Mouse (Mus musculus) v-Abl transformed pro-B cells (cell line): ENCODE measurements around the gene Bnc2.

Experiments used
- in situ Hi-C, 2 experiments: fragments of 400-800 bp; cut with MboI; formaldehyde crosslinking; loops; one replicate each; pipeline ENCODE4 v1.15.1; 2025; ENCODE audit not compliant: unreplicated experiment in 2 of 2

Gene Bnc2

DNA sequence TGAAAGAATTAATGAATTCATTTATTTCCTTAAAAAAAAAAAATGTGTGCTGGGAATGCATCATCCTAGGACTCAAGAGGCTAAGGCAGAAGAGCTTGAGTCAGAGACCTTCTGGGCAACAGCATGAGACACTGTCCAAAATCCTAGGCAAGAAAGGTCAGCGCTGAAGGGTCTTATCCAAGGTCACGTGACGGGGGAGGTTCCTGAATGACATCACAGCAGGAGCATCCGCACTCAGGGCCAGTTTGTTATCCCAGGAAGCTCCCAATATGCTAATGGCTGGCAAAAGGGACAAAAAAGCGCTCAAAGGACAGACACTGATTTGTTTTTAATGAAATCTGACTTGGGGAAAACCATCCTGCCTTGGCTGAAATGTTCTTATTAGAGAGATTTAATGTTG, 153.5 kb downstream of the Bnc2 start:
- in situ Hi-C loops: no loop called here

DNA sequence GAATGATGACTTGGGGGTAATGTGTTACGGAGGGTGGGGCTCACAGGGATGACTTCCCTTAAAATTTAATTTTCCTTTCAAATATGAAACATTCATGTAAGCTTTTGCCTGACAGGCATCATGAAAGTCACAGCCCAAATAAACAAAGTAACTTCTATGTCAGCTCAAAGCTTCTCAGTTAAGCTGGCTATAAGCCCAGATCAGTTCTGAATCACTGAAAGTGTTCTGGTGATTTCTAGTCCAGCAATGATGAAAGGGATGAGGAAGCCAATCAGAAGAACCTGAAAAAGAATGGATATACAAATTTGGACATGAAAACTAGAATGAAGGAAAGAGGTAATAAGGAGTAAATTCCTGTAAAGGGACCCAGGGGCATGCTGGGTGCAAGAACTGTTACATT, 164.6 kb downstream of the Bnc2 start:
- in situ Hi-C loops: no loop called here

DNA sequence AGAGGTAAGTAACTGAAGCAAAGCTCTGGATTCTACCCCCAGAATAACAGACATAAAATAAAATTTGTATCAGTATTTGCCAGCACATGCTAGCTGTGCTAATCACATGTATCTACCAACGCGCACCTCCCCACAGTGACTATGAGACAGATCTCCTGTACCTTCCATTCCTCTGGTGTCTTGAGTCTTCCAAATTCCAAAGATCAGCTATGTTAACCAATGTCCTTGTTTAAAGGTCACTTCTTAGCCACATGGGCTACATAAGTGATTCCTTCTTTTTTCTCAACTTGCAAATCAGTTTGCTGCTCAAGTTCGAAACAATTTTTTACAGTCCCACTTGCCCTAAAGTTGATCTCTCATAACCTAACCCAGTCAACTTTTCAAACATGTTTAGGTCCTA, 167.5 kb downstream of the Bnc2 start:
- in situ Hi-C loops: no loop called here

DNA sequence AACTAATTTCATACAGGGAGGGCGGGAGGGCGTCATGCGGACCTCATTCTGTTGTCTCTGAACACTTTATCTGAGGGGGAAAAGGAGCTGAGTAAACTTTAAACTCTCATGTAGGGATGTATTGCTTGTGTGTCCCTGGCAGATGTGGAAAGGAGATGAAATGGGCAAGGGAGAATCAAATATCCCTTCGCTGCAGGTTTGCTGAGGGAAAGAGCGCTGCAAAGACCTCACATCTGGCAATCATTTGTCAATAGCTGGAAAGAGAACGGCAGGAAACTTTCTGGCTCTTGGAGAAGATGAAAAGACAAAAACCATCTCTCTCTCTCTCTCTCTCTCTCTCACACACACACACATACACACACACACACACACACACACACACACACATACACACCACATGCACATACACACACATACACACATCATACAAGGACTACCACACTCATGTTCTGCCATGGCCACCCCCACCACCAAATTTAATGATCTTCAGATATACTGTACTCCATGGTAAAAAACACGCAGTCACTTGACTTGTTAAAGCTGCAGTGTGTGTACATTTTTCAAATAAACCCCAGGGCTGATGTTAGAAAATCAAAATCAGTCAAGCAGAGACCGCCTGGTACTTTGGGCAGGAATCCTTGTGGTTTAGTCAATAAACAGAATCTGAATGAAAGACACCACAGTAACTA, 172.3 kb downstream of the Bnc2 start:
- in situ Hi-C loops: no loop called here

DNA sequence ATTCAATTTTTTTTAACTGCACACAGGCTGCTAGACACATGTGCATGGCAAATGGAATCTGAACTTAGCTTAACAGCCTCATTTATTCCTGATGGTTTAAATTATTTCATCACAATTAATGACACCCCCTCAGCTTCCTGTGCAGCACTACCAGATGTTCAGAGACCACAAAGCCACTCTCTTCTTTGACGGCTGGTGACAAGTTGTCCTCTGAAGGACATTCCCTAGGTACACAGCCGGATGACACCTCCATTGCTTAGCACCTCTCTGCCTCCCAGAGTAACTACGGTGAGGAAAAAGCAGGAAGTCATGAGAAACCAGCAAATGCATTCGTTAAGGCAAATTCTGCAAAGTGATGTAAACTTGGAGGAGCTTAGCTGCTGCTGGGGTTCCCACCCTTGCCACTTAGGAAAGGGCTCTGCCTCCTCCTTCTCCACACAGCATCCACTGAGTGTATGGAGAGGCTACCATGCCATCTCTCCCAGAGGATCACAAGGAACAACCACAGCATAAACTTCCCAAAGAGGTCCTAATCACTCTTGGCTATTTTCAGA, 174.2 kb downstream of the Bnc2 start:
- in situ Hi-C loops: no loop called here

DNA sequence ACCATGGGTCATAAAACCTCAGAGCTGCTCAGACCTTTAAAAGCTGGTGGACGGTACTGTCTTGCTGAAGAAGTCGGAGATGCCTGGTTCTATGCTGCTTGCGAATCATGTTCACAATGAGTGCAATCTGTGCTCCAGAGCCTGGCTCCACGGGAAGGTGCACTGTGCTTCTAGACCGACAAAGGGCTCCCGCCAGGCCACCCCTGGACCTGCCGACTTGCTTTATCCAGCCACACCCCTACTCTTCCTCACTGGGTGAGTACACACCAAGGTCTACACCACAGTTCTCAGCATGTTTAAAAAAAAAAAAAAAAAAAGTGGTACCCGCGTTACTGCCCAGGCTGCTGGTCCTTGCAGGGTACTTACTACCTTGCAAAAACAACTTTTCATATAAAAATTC, 174.8 kb downstream of the Bnc2 start:
- in situ Hi-C loops: no loop called here

DNA sequence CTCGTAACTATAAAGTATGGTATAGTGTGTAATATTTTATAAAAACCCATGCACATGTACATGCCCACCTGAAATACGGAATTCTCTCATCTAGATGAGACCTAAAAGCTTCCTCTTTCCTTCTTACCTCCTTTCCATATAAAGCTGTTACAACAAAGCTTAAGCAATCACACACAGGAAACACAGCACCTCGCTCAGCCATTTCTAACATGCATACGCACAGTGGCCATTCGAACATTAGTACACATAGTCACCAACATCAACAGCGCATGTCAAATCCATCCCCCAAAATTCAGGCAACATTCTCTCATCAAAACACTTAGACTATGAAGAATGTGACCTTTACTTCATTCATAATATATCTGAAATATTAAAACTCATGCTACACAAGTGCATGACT, 176.6 kb downstream of the Bnc2 start:
- in situ Hi-C loops: no loop called here

DNA sequence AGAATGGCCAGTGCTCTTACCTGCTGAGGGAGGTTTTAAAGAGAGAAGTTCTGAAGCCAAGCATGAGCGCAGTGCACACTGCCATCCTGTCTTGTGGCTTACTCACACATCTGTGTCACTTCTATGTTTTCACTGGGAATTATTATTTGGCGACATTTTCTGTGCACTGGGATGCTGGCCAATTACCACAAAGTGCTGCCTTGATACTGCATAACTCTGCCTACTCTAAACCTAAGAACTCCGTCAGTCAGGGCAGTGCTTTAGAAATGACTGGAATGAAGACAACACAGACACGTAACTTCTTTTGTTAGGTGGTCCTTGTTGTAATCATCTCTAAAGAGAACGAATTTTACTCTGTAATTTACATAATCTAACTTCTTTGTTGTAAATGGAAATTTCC, 186.8 kb downstream of the Bnc2 start:
- in situ Hi-C loops: no loop called here

DNA sequence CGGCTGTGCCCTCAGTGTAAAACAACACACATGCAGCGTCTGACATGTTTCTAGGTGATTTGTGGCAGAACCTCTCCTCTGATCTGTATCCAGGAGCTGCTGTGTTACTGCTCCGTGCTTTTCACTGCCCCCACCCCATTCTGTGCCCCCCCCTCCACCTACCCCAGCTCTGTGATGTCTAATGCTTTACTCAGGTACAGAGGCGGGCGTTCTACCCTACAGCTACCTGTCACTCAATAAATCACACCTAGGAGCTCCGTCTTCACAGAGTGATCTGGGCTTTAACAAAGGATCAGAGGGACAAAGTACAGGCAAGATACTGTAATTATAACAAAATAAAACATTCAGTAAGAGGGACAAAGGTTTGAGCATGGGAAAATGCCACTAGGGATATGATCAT, 192.4 kb downstream of the Bnc2 start:
- in situ Hi-C loops: no loop called here

DNA sequence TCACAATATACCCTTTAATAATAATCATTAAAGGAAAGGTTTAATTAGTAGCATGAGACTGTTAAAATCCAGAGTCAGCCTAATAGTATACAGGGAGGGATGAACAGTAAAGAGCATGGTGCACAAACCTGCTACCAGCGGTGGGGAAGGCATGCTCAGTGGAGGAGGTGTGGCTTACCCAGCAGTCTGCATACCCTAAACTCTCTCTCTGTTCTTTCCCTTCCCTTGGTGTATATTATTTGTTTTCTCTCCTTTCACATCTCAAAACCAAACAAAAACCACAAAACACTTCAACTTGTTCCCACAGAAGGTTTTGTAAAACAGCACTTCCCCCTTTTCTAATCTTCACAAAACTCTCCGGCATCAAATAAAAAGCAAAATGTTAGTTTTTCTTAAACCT, 202.4 kb downstream of the Bnc2 start:
- in situ Hi-C loops: no loop called here

DNA sequence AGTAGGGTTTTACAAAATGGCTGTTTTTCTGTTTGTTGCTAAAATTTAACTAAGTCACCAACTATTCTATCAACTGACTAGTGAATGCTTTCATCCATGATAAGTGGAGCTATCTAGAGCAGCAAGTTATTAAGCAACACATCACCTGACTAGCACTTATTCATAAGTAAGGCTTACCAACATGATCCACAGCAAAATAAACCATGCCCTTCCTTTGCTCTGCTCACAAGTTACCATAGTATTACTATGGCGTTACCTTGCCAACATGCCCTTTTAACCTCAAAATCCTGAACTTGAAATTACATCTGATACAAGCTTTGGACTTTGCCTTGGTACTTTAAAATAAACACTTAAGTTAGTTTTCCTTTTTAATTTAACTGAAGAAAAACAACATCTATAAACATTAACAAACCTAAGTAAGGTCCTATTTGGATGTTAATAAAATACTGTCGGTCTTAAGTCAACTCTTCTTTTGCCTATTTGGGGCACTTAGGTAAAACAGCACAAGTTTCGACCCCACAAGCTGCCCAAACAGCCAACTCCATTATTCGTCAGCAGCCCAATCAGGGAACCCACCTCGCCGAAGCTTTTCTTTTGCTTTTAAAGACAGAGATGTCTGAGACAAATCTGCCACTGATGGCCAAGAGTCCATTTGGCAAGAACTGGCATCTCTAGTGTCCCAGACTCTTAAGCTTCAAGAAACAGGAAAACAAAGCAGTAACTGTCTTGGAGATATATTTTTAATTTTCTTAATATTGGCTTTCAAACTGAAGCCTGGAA, 204.8 kb downstream of the Bnc2 start:
- in situ Hi-C loops: no loop called here

DNA sequence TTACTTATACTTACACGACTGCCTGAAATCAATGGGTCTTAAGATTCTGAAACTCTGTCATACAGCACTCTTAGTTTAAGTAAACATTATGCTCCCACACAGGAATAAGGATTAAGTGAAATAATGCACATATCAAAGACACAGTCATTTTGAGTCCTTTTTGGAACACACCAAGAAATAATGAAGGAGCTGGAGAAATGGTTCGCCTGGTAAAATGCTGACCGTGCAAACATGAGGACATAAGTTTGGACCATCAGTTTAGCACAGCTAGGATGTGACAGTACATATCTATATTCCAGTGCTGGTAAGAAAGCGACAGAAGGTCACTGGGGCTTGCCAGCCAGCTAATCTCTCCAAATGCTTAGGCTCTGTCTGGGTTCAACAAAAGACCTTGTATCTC, 205.7 kb downstream of the Bnc2 start:
- in situ Hi-C loops: no loop called here

DNA sequence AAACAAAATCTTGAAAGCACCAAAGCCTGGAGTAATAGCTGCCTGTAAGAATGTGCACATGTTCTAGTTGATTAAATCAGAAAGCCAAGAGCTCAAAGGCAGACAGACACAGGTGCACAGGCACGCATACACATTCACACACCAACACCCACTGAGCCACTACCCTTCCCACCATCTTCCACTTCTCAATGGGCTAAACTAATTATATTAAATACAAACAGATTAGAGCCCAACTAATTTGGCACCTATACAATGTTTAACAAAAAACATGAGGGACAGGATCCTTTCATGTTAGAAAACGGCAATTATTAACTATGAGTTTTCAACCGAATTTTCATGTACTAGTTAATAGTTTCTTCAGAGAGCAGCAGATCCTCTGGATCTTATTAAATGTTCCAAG, 207.4 kb downstream of the Bnc2 start:
- in situ Hi-C loops: no loop called here

DNA sequence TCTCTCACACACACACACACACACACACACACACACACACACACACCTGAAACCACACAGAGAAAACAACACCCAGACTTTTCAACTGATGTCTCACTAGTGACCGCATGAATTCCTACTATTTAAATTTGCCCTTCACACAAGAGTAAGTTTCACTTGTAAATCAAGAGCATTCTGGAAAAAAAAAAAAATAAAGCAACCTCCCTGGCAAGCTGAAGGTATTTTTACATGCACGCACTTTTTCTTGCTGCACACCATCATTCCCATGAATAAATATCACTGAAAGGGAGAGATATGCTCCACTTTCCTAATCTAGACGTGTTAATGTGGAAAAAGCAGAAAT, 216.9 kb downstream of the Bnc2 start:
- in situ Hi-C loops: no loop called here

DNA sequence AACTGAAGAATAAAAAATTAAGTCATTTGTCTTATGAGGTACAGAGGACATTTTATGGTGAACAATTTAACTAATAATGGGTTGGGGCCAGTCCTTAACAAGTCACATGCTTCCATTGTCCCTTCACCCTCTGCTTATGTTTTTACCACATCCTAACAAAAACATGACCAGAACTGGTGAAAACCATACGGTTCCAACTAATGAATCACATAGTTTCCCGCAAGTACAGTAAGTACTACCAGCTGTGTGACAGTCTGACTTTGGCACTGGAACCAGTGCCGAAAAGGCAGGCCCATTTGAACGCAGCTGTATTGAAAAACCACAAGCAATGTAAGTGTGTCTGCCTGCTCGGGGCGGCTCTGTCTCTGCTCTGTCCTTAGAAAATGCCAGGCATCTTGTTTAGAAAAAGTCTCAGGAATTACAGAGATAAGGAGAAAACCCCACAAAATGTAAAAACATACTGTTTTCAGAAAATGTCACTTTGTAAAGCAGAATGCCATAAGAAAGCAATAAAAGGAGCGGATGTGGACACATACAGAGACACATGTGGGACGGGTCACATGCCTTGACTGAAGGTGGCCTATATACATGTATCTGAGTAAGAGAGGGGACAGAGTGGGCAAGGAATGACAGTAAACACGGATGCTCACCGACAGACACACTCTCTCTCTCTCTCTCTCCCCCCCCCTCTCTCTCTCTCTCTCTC, 217.4 kb downstream of the Bnc2 start:
- in situ Hi-C loops: no loop called here

DNA sequence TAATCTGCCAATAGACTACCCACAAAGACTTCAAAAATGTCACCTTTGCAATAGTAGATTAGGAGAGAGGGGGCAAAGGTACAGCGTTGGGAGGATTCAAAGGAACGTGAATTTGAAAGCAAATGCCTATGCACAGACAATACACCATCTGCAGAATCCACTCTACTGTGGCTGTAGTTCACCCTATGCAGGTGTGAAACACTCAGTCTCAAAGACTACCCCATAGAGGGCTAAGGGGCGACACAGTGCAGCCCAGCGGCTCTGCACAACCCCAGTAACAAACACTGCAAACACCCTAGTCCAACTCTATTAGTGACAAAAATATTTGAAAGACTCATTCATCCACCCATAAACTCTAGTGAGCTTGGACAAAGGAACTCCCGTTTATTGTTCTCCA, 218.2 kb downstream of the Bnc2 start:
- in situ Hi-C loops: no loop called here

DNA sequence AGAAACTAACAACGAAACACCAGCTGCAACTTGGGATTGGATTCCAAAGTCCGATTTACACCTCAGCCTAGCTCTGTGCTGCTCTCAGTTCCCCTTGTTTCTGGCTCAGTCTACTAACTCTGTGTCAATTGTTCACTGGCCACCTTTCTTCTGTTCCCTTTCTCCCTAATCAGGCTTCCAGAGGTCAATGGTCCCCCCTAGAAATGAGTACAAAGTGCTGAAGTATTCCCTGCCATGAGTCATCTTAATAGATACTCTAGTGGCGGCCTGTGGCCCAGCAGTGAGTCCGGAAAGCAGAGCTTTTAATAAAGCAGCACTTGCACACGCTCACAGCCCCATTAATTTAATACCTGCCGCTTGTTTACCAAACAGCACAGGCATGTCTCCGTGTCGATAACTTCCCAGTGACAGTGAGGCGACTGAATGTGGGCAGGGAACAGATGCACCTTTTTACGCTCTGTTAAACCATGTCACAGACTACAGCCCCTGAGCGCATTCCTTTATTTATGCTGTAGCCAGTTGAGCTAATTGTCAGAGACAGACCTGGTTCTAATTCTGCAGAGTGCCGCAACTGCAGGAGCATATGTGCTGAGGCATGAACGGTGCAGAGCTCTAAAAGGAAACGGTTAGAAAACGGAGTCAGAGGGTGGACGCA, 218.8 kb downstream of the Bnc2 start:
- in situ Hi-C loops: no loop called here

DNA sequence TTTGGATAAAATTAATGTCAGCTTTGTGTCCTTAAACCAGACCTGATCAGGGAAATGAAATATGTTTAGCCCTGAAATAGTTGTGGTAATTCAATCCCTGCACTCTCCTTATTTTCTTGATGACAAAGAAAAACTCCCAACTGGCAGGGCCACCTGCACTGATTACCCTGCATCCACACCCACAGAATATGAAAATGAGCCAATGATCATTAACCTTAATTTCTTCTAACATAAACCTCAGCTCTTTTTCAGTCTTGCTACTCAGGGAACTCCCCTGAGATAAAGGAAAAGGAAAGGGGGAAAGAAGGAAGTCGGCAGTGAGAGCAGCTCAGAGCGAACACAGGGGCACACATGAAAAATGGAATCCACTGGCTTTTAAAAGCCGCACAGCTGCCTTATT, 220.6 kb downstream of the Bnc2 start:
- in situ Hi-C loops: no loop called here

DNA sequence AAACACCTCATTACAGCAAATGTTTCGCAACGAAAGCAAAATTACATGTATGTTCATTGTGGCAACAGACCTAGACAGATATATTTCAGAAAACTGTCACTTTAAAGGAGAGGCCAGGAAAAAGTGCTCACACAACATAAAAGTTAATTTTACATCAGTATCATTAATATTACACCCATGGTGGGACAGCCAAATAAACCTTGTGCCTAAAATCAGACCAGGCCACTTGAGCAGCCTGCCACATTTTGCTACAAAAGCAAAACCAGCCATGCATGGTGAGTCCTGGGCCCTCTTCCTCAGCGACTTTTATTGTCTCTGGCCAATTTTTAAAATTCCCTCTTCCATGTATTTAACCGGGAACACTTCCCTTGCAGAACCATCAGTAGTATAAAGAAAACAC, 221.5 kb downstream of the Bnc2 start:
- in situ Hi-C loops: no loop called here

DNA sequence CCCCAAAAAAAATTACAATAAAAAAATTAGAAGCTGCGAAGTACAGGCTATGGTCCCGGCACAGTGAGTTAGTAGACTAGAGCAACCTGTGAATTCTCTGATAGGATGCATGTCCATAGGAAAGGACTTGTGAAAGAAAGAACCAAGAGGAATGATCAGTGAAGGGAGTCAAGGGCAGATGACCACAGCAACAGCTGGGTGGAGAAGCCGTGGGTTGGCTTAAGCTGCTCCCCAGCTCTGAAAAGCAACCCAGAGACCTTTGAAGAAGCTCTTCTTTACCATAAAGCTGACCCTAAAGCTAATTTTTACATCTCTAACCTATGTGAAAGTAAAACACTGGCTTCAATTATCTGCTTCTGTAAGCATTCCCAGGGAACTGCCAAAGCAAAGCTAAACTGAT, 222.4 kb downstream of the Bnc2 start:
- in situ Hi-C loops: no loop called here
